ENCODE assay signal across 9 mouse cellular contexts in the genomic region with DNA sequence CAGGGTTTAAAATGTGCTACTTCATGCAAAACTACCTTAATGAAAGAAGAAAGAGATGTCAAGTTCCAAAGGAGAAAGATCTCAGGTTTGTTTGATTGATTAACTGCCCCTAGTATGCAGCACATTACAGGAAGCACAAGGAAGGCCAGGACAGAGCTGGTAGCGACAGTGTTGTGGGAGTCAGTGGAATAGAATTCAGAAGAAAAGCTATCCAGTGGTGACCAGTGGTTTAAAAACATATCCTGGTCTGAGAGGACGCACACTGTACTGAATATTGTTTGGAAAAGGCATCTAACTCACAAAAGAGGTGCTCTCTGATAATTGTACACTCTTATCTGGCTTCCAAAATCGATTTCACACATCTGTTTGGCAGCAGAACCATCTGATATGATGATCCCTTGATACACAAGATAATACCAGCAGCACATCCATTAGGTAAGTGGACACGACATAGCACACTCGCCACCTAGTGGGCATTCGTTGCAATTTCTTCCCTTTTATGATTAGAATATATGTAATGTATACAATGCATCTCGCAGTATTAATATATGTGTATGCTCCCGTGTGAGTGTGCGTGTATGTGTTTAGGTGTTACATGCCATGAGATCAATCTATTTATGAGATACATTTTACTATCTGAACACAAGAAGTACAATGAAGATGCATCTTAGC. TPM values are rescaled to one million over a fixed set of nuclear protein-coding genes. Genes with fewer than 3 reads are reported as not detected.
DNase-seq lines count a peak whose midpoint lies in the region; ATAC-seq and TF ChIP-seq lines count a peak whose summit lies in the region.
"Had no signal": no experiment of that assay in that cellular context is flagged by ENCODE, and none has a peak within 500 bp of the region (broad histone marks: within the 10 kb centered on the region; RNA-seq: fewer than 3 reads in every experiment).

No protein-coding gene starts in this region.

- H3K4me2 ChIP-seq in forebrain, embryonic 12.5 days: no peak overlapping the region
- H3K4me2 ChIP-seq in kidney, embryonic 15.5 days: no peak overlapping the region
- H3K4me2 ChIP-seq in liver, postnatal 0 days (ENCODE audit: low read depth, low read length): no peak overlapping the region
- H3K4me2 ChIP-seq: embryonic facial prominence, embryonic 15.5 days had no signal

- no peak overlapping the region for H3K9ac ChIP-seq in forebrain, embryonic 12.5 days
- H3K9ac ChIP-seq in kidney, embryonic 15.5 days: no peak overlapping the region
- no peak overlapping the region for H3K9ac ChIP-seq in liver, postnatal 0 days (replicated peaks)
- H3K9ac ChIP-seq: embryonic facial prominence, embryonic 15.5 days had no signal

- no peaks in the 10 kb centered on the region for H3K4me1 ChIP-seq in forebrain, embryonic 12.5 days
- no peaks in the 10 kb centered on the region for H3K4me1 ChIP-seq in kidney, embryonic 15.5 days
- H3K4me1 ChIP-seq in liver, postnatal 0 days (ENCODE audit: insufficient read depth): no peaks in the 10 kb centered on the region
- H3K4me1 ChIP-seq: embryonic facial prominence, embryonic 15.5 days had no signal

- TF ChIP-seq EP300 in liver, postnatal 0 days (IDR thresholded peaks at IDR 0.05; ENCODE audit: low read depth): no peak

- no peaks in the 10 kb centered on the region for H3K36me3 ChIP-seq in forebrain, embryonic 12.5 days (replicated peaks)
- no peaks in the 10 kb centered on the region for H3K36me3 ChIP-seq in kidney, embryonic 15.5 days
- H3K36me3 ChIP-seq in liver, postnatal 0 days (replicated peaks; ENCODE audit: insufficient read depth, low read length): no peaks in the 10 kb centered on the region
- H3K36me3 ChIP-seq: embryonic facial prominence, embryonic 15.5 days had no signal

- no peaks in the 10 kb centered on the region for H3K27me3 ChIP-seq in forebrain, embryonic 12.5 days
- no peaks in the 10 kb centered on the region for H3K27me3 ChIP-seq in kidney, embryonic 15.5 days
- H3K27me3 ChIP-seq in liver, postnatal 0 days (ENCODE audit: insufficient read depth, low read length): no peaks in the 10 kb centered on the region
- H3K27me3 ChIP-seq: embryonic facial prominence, embryonic 15.5 days had no signal

- no peaks in the 10 kb centered on the region for H3K9me3 ChIP-seq in forebrain, embryonic 12.5 days
- no peaks in the 10 kb centered on the region for H3K9me3 ChIP-seq in kidney, embryonic 15.5 days (replicated peaks)
- H3K9me3 ChIP-seq in liver, postnatal 0 days (ENCODE audit: low read length): no peaks in the 10 kb centered on the region
- H3K9me3 ChIP-seq: embryonic facial prominence, embryonic 15.5 days had no signal

- H3K27ac ChIP-seq in forebrain, embryonic 12.5 days: no peak overlapping the region
- no peak overlapping the region for H3K27ac ChIP-seq in kidney, embryonic 15.5 days
- H3K27ac ChIP-seq in liver, postnatal 0 days (ENCODE audit: low read depth): no peak overlapping the region
- H3K27ac ChIP-seq: embryonic facial prominence, embryonic 15.5 days had no signal

- no peak overlapping the region for H3K4me3 ChIP-seq in forebrain, embryonic 12.5 days (replicated peaks)
- H3K4me3 ChIP-seq in kidney, embryonic 15.5 days (replicated peaks): no peak overlapping the region
- H3K4me3 ChIP-seq in liver, postnatal 0 days (ENCODE audit: low read depth, low read length): no peak overlapping the region
- H3K4me3 ChIP-seq: embryonic facial prominence, embryonic 15.5 days had no signal

- DNase-seq in urinary bladder, postnatal 14 days (ENCODE audit: low spot score): peak; percentile 11
- no peak for DNase-seq in urinary bladder, adult 2 months (ENCODE audit: low spot score)
- DNase-seq in liver, postnatal 0 days: peak; percentile 28
- DNase-seq in retina, postnatal 7 days (ENCODE audit: low read depth, low spot score): peak; percentile 31
- DNase-seq in spleen, postnatal 36 days (ENCODE audit: low spot score in 2 of 2): no peak

- TF ChIP-seq CTCF in liver, postnatal 0 days (IDR thresholded peaks at IDR 0.05; ENCODE audit: low read depth): peak; percentile 76

- peak; percentile 79 for ATAC-seq in cerebellum, adult (ENCODE audit: insufficient number of reproducible peaks, low FRiP score, low TSS enrichment)
- ATAC-seq in forebrain, embryonic 12.5 days (ENCODE audit: low FRiP score): peak; percentile 87
- ATAC-seq in kidney, embryonic 15.5 days (replicated peaks; ENCODE audit: low FRiP score): peak; percentile 75; the same call in 1 of the 2 replicates
- ATAC-seq in liver, postnatal 0 days: peak; percentile 33; the same call in 1 of the 2 replicates

- WGBS in forebrain, embryonic 12.5 days: 28% methylated on average over 9 of the region's 9 CpGs
- WGBS in kidney, embryonic 15.5 days: 25% methylated on average over 9 of the region's 9 CpGs
- WGBS in liver, postnatal 0 days (ENCODE audit: insufficient replicate concordance): 21% methylated on average over 9 of the region's 9 CpGs

RNA-seq across cellular contexts. Expression of a gene that starts 33.0 kb away (rescaled TPM):
- polyA plus RNA-seq in urinary bladder, adult 2 months (2012; rRNA removed): 18.0 and 23.6 TPM in 2 replicates
- polyA plus RNA-seq in forebrain, embryonic 12.5 days (2016; fragmentation: Nextera tagmentation; extraction: Ambion mirVana): 99.3 and 104 TPM in 2 replicates
- 2.3 and 2.5 TPM in 2 replicates for polyA plus RNA-seq in kidney, embryonic 15.5 days (2015; fragmentation: Nextera tagmentation; extraction: Ambion mirVana)
- polyA plus RNA-seq in liver, postnatal 0 days (2015; fragmentation: Nextera tagmentation; extraction: Ambion mirVana): 0.08 TPM in 1 of 2 replicates, not detected in the other

Comparison
In these comparisons a context has a peak if more than half of its experiments do, and no peak if none do; other contexts are left out.
1. DNase-seq: peak in urinary bladder, postnatal 14 days (single experiment), liver, postnatal 0 days (single experiment) and retina, postnatal 7 days (single experiment); none in urinary bladder, adult 2 months (single experiment) and spleen, postnatal 36 days (0 of 2).
2. ATAC-seq: peak in every context shown above with its lines; median percentile 87 in forebrain, embryonic 12.5 days; 79 in cerebellum, adult; 75 in kidney, embryonic 15.5 days; 33 in liver, postnatal 0 days.